Mouse (Mus musculus) testis, adult 2 months (tissue): Measurements from ENCODE around the gene Irx5. TPM values are rescaled to one million over a fixed set of nuclear protein-coding genes. Genes with fewer than 3 reads are reported as not detected.

ENCODE experiments used
- H3K27ac ChIP-seq: fragments of 200-500 bp; 2 replicates; pipeline ENCODE4 v1.5.1; 2012; ENCODE audit warnings: low read depth, low read length; ENCODE audit not compliant: control insufficient read depth, insufficient read depth
- H3K27me3 ChIP-seq: fragments of 200-500 bp; 2 replicates; pipeline ENCODE4 v1.6.1; 2012; ENCODE audit warnings: mild to moderate bottlenecking, low read length, moderate library complexity; ENCODE audit not compliant: control insufficient read depth, insufficient read depth
- H3K36me3 ChIP-seq: fragments of 200-500 bp; 2 replicates; pipeline ENCODE4 v1.6.1; 2012; ENCODE audit warnings: mild to moderate bottlenecking, low read length; ENCODE audit not compliant: control insufficient read depth, insufficient read depth
- H3K4me1 ChIP-seq: fragments of 200-500 bp; 2 replicates; pipeline ENCODE4 v1.6.1; 2012; ENCODE audit warnings: low read length; ENCODE audit not compliant: control insufficient read depth, insufficient read depth
- H3K4me3 ChIP-seq: fragments of 200-500 bp; 2 replicates; pipeline ENCODE4 v1.5.1; 2012; ENCODE audit warnings: low read depth, mild to moderate bottlenecking, low read length, moderate library complexity, mixed read lengths; ENCODE audit not compliant: control insufficient read depth
- CTCF ChIP-seq: fragments of 200-500 bp; IDR thresholded peaks from 2 replicates; pipeline ENCODE4 v1.5.1; 2012; ENCODE audit warnings: low read depth, mild to moderate bottlenecking, inconsistent platforms, low read length, moderate library complexity; ENCODE audit not compliant: control insufficient read depth, insufficient read depth, insufficient replicate concordance
- POLR2A ChIP-seq: fragments of 200-500 bp; IDR thresholded peaks from 2 replicates; pipeline ENCODE4 v1.6.1; 2012; ENCODE audit warnings: low read depth, mild to moderate bottlenecking, inconsistent platforms, low read length, moderate library complexity; ENCODE audit not compliant: control insufficient read depth
- polyA plus RNA-seq: library from polyadenylated mRNA; depleted of rRNA; stranded (reverse); fragments of >200 nt; gene quantifications from 2 replicates; pipeline ENCODE4 v1.2.3, GENCODE M21; 2012

Gene Irx5
- polyA plus RNA-seq, 1 experiment = 7.5 TPM

GRCm38 (mm10) chr8:92365241-92365943 lies 8.0 kb downstream of the Irx5 start:
- peaks cover 5% of the 10 kb centered on the region for H3K27me3 ChIP-seq
- no peak for TF ChIP-seq POLR2A
- TF ChIP-seq CTCF = no peak
- H3K4me1 ChIP-seq = peaks cover 9% of the 10 kb centered on the region
- no peak overlapping the region for H3K4me3 ChIP-seq
- H3K36me3 ChIP-seq = no peaks in the 10 kb centered on the region
- H3K27ac ChIP-seq = no peak overlapping the region

- TF ChIP-seq CTCF (no peak), POLR2A (no peak)
- Histone ChIP-seq H3K27ac (no peak overlapping the region), H3K4me1 (peaks cover 8% of the 10 kb centered on the region), H3K4me3 (no peak overlapping the region), H3K27me3 (peaks cover 5% of the 10 kb centered on the region), H3K36me3 (no peaks in the 10 kb centered on the region)
Observed at GRCm38 (mm10) chr8:92365944-92366735, 8.7 kb downstream of the Irx5 start.

- TF ChIP-seq POLR2A (no peak), CTCF (no peak)
- H3K27ac ChIP-seq = no peak overlapping the region
- peaks cover 5% of the 10 kb centered on the region for H3K27me3 ChIP-seq
- H3K4me3 ChIP-seq = no peak overlapping the region
- H3K36me3 ChIP-seq = no peaks in the 10 kb centered on the region
- H3K4me1 ChIP-seq = peaks cover 8% of the 10 kb centered on the region
Observed at GRCm38 (mm10) chr8:92366736-92367267, 9.4 kb downstream of the Irx5 start.

- Histone ChIP-seq H3K27me3 (no peaks in the 10 kb centered on the region), H3K27ac (no peak overlapping the region), H3K4me1 (no peaks in the 10 kb centered on the region; the same call in 1 of the 2 replicates), H3K36me3 (no peaks in the 10 kb centered on the region), H3K4me3 (no peak overlapping the region)
- TF ChIP-seq POLR2A (no peak), CTCF (no peak)
Observed at GRCm38 (mm10) chr8:92379524-92379923, 22.1 kb downstream of the Irx5 start.

GRCm38 (mm10) chr8:92380571-92380970 lies 23.1 kb downstream of the Irx5 start:
- Histone ChIP-seq H3K36me3 (no peaks in the 10 kb centered on the region), H3K27me3 (no peaks in the 10 kb centered on the region), H3K4me3 (no peak overlapping the region), H3K27ac (no peak overlapping the region), H3K4me1 (no peaks in the 10 kb centered on the region; the same call in 1 of the 2 replicates)
- TF ChIP-seq CTCF (peak; percentile 7; the same call in 1 of the 2 replicates), POLR2A (no peak)

GRCm38 (mm10) chr8:92387893-92388292 lies 30.5 kb downstream of the Irx5 start:
- Histone ChIP-seq H3K4me1 (no peaks in the 10 kb centered on the region; the same call in 1 of the 2 replicates), H3K36me3 (no peaks in the 10 kb centered on the region), H3K27ac (no peak overlapping the region), H3K27me3 (no peaks in the 10 kb centered on the region), H3K4me3 (no peak overlapping the region)
- no peak for TF ChIP-seq POLR2A
- no peak for TF ChIP-seq CTCF

- Histone ChIP-seq H3K27me3 (no peaks in the 10 kb centered on the region), H3K36me3 (no peaks in the 10 kb centered on the region), H3K4me1 (no peaks in the 10 kb centered on the region), H3K4me3 (no peak overlapping the region), H3K27ac (no peak overlapping the region)
- TF ChIP-seq CTCF (no peak), POLR2A (no peak)
Observed at GRCm38 (mm10) chr8:92404218-92404617, 46.8 kb downstream of the Irx5 start.
